Mouse (Mus musculus): ENCODE data around the gene Kat2a. TPM values are rescaled to one million over a fixed set of nuclear protein-coding genes. Genes with fewer than 3 reads are reported as not detected.

The Kat2a gene
- 10 to 100 TPM; 11.2 to 11.7 TPM for total RNA-seq (2023)

GRCm38 (mm10) chr11:100711783-100712615 lies at the start of gene Kat2a:
Kat2a (minus strand) TSS chr11:100712465.

GRCm38 (mm10) chr11:100759611-100760233 lies 47.5 kb upstream of the Kat2a start, which contains the start of gene Kcnh4:
Kcnh4 (minus strand) TSS chr11:100759942.

GRCm38 (mm10) chr11:100738066-100738604 lies 25.9 kb upstream of the Kat2a start, which contains the start of gene Rab5c:
Rab5c (minus strand) TSS chr11:100738215.

GRCm38 (mm10) chr11:100713735-100714533 lies 1.7 kb upstream of the Kat2a start, which contains the start of gene Hspb9:
Hspb9 (plus strand) TSS chr11:100713850.

DNA sequence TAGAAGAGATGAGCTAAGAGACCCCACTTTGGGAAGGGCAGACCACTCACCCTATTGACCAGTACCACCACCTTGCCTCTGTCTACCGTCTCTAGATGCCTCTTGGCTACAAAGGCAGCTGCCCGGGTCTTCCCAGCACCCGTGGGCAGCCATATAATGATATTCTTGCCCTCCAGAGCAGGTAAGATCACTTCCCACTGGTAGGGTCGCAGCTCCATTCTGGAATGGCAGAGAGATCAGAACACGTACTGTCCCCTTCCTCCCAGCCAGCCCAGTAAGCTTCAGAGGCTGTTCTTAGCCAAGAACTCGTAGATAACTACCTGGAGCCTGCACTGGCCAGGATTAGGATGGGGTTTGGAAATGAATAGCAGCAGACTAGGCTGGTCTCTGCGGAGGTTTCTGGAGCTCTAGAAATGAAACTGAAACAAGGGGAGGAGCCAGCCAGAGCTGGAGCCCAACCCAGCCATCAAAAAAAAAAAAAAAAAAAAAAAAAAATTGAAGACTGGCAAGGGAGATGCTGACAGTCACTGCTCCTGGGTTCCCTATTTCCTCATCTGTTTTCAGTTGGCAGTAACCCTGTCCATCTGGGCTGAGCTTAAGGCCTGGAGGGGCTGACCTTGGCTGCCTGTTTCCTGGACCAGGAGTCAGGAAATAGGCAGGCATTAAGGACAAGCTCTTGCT lies 8.3 kb downstream of the Kat2a start, which contains the start of gene Dhx58:
TSS of gene Dhx58 (minus strand) at position 421 of the 681 bp plus-strand sequence.

GRCm38 (mm10) chr11:100692164-100692616 lies 20.1 kb downstream of the Kat2a start, which contains the start of gene Zfp385c:
Zfp385c (minus strand) TSS chr11:100692455.

Other genes starting within 250 kb of the Kat2a start
- gene Klhl11, start 239.7 kb downstream of the Kat2a start, total RNA-seq (2023), result 10 to 100 TPM; 10.2 to 13.7 TPM
- gene Acly, start 184.5 kb downstream of the Kat2a start, total RNA-seq (2023), result 100 to 1,000 TPM; 124 to 133 TPM
- not detected for gene Ttc25, start 166.9 kb downstream of the Kat2a start, total RNA-seq (2023)
- 10 to 100 TPM; 14.3 to 16.9 TPM for gene Cnp, start 137.6 kb downstream of the Kat2a start, total RNA-seq (2023)
- 10 to 100 TPM; 40.5 to 55.3 TPM for gene Nkiras2, start 93.2 kb downstream of the Kat2a start, total RNA-seq (2023)
- gene Dnajc7, start 92.3 kb downstream of the Kat2a start, total RNA-seq (2023), result 100 to 1,000 TPM; 119 to 154 TPM
- gene Zfp385c, start 20.0 kb downstream of the Kat2a start, total RNA-seq (2023), result not detected
- gene Dhx58, start 8.2 kb downstream of the Kat2a start, total RNA-seq (2023), result 10 to 100 TPM; 22.4 to 25.3 TPM
- gene Hspb9, start 1.4 kb upstream of the Kat2a start, total RNA-seq (2023), result not detected
- gene Rab5c, start 25.8 kb upstream of the Kat2a start, total RNA-seq (2023), result 100 to 1,000 TPM; 171 to 185 TPM
- gene Kcnh4, start 47.5 kb upstream of the Kat2a start, total RNA-seq (2023), result not detected
- not detected for gene Hcrt, start 50.5 kb upstream of the Kat2a start, total RNA-seq (2023)
- gene Ghdc, start 58.5 kb upstream of the Kat2a start, total RNA-seq (2023), result 10 to 100 TPM in 1 of 2 experiments, 1 to 10 TPM in 1; 9.6 to 12.5 TPM
- 10 to 100 TPM; 91.5 to 97.7 TPM for gene Stat5b, start 138.3 kb upstream of the Kat2a start, total RNA-seq (2023)
- 10 to 100 TPM; 27.8 to 30.0 TPM for gene Stat5a, start 146.9 kb upstream of the Kat2a start, total RNA-seq (2023)
- 100 to 1,000 TPM; 260 to 273 TPM for gene Stat3, start 227.1 kb upstream of the Kat2a start, total RNA-seq (2023)

Measured in neutrophil, adult 59 days (primary cell).